Mouse (Mus musculus): ENCODE data around the gene Gpr108.

Gene Gpr108

GRCm38 (mm10) chr17:57207938-57208337, 40.3 kb downstream of the Gpr108 start:
- no peak for DNase-seq (ENCODE audit: low spot score)

DNA sequence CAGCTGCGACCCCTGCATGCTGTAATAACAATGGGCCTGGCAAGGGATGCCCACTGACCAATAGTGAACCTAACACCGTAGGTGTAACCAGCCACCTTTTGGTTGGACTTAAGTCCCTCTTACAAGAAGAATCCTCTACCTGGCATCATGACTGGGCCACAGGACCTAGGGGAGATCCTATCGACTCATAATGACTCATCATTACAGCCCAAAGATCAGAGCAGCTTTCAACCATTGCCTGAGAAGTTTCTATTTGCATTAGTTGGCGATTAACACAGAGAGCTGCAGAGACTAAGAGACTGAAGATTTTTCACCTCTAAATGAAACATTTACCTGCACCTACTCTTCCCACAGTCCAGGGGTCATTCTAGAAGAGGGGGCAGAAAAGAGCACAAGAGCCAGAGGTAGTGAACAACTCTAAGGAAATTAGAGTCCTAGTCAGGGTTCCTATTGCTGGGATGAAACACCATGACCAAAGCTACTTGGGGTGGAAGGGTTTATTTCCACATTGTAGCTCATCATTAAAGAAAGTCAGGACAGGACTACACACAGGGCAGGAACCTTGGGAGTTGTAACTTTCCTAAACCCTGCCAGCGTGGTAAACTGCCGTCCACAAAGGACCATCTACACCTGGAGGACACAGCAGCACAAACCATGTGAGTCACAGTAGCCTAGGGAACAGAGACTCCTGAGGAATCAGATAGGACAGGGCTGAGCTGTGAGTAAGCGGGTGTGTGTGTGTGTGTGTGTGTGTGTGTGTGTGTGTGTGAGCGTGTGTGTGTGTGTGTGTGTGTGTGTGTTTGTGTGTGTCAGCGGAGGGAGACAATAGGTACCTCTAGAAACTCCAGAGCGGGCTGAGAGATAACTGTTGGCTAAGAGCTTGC, 46.2 kb downstream of the Gpr108 start:
- no peak for DNase-seq (ENCODE audit: low spot score)

DNA sequence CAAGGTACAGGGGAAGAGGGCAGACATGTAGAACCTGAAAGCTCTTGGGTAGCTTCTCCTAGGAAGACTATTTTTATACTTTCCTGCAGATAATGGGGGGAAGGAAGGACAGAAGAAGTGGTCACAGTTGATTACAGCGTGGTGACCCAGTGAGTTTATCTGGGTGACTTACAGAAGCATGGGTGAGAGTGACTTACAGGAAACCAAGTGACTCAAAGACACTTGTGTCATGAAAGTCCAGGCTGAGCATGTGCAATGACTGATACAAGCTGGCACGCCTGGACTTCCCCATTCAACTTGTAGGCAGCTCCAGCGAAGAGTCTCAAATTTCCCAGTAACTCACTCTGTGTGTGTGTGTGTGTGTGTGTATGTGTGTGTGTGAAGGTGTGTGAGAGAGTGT, 50.0 kb downstream of the Gpr108 start:
- DNase-seq (ENCODE audit: low spot score) = no peak

- DNase-seq (ENCODE audit: low spot score) = no peak
Measured at GRCm38 (mm10) chr17:57195326-57196010, 52.8 kb downstream of the Gpr108 start.

- no peak for DNase-seq (ENCODE audit: low spot score)
Measured at GRCm38 (mm10) chr17:57194771-57195170, 53.5 kb downstream of the Gpr108 start.

DNA sequence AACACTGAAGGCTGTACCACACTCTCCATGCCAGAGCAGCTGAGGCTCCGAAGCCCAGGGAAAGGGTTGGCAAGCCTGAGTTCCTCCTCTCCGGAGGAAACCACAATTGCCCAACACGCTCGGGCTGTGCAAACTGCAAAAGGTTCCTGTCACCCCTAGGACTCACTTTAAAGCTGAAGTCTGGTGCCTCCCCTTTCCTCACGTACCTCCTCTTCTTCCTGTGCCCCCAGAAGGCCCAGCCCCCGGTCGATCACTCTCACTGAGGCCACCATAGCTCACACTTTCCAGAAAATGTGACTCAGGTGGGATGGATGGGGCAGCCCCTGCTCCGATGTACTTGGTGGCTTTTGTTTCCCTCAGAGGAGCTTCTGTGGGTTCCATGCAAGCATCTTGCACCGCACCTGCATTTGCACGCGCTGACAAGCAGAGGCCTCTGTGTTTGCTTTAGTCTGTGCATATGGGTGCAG, 54.2 kb downstream of the Gpr108 start, which contains the start of gene Tnfsf14:
Gene Tnfsf14, minus strand, starts transcription at position 137 of the 467 bp plus-strand sequence.
- DNase-seq (ENCODE audit: low spot score) = no peak

DNA sequence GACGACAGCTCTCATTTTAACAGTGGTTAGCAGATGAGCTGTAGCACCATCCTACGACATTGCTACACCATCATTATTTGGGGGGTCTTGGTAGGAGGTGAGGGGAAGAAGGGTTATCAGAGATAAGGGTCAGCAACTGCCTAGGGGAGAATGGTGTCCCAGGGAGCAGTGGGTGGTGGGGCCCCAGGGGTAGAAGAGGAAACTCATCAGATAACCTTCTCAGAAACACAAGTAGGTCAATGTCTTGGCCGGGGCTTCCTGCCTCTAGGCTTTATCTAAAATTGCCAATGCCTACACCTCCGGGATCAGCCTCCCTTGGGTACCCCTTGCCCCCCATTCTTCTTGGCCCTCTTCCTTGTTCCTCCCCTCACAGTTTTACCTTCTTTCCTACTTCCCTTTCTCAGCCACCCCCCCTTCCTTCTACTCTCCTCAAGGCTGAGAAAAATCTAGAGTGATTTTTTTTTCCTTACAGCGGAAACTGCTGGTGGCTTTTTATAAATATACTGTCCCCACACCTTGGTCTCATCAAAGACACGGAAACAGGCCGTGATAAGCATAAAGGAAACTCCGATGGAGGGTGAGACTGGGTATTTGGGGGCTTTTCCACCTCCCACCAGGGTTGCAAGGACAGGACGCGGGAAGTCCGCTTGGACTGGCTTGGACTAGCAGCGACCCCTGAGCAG, 59.6 kb downstream of the Gpr108 start:
- no peak for DNase-seq (ENCODE audit: low spot score)

GRCm38 (mm10) chr17:57185641-57186040, 62.6 kb downstream of the Gpr108 start:
- no peak for DNase-seq (ENCODE audit: low spot score)

All from urinary bladder, postnatal 10 days (tissue).